Mouse (Mus musculus) heart, embryonic 15.5 days (tissue): ENCODE results near the gene Acin1. TPM values are rescaled to one million over a fixed set of nuclear protein-coding genes. Genes with fewer than 3 reads are reported as not detected.

Source experiments
- ATAC-seq: fragments of 200-750 bp; cut with Nextera tagmentation; replicated peaks from 2 replicates; pipeline ENCODE4 v1.8.0; 2017; ENCODE audit warnings: low read depth, moderate TSS enrichment; ENCODE audit not compliant: insufficient number of reproducible peaks, insufficient read depth, low FRiP score
- H3K27ac ChIP-seq: fragments of 300-500 bp; sonication (generic); 2 replicates; pipeline ENCODE4 v1.5.1; 2015; ENCODE audit warnings: mild to moderate bottlenecking, inconsistent platforms
- H3K27me3 ChIP-seq: fragments of 300-500 bp; sonication (generic); 2 replicates; pipeline ENCODE4 v1.6.1; 2015; ENCODE audit warnings: inconsistent platforms
- H3K36me3 ChIP-seq: fragments of 300-500 bp; sonication (generic); 2 replicates; pipeline ENCODE4 v1.6.1; 2015; ENCODE audit warnings: mild to moderate bottlenecking, inconsistent platforms
- H3K4me1 ChIP-seq: fragments of 300-500 bp; sonication (generic); replicated peaks from 2 replicates; pipeline ENCODE4 v1.6.1; 2015; ENCODE audit warnings: inconsistent platforms
- H3K4me2 ChIP-seq: fragments of 300-500 bp; sonication (generic); 2 replicates; pipeline ENCODE4 v1.6.1; 2015; ENCODE audit warnings: inconsistent platforms, mild to moderate bottlenecking, moderate library complexity
- H3K4me3 ChIP-seq: fragments of 300-500 bp; sonication (generic); 2 replicates; pipeline ENCODE4 v1.5.1; 2015; ENCODE audit warnings: mild to moderate bottlenecking, inconsistent platforms
- H3K9ac ChIP-seq: fragments of 300-500 bp; sonication (generic); 2 replicates; pipeline ENCODE4 v1.6.1; 2015; ENCODE audit warnings: mild to moderate bottlenecking, inconsistent platforms
- H3K9me3 ChIP-seq: fragments of 300-500 bp; sonication (generic); replicated peaks from 2 replicates; pipeline ENCODE4 v1.6.1; 2016; ENCODE audit warnings: inconsistent platforms
- WGBS: fragments of 180-500 bp; shearing (Covaris S2); methylation state at CpG from one replicate; pipeline ENCODE4 v1.1.7; 2015; ENCODE audit warnings: mixed read lengths; 5-methylcytosine and 5-hydroxymethylcytosine counted together
- polyA plus RNA-seq: library from polyadenylated mRNA; unstranded; fragments of >200 nt; fragmentation: Nextera tagmentation; extraction: Ambion mirVana; gene quantifications from 2 replicates; pipeline ENCODE4 v1.2.1, GENCODE M21; 2015

Acin1 gene
- polyA plus RNA-seq, 1 experiment from 2014 or later: 75.5 TPM

GRCm38 (mm10) chr14:54696752-54697151 is 10.0 kb upstream of the Acin1 start:
- Histone ChIP-seq H3K4me2 (no peak overlapping the region), H3K9me3 (no peaks in the 10 kb centered on the region), H3K27ac (no peak overlapping the region), H3K36me3 (0 out of 2 replicates have a peak, but pooled peaks cover 5% of the 10 kb centered on the region), H3K9ac (no peak overlapping the region), H3K4me1 (peaks cover 6% of the 10 kb centered on the region), H3K4me3 (no peak overlapping the region), H3K27me3 (no peaks in the 10 kb centered on the region)
- no peak for ATAC-seq
- WGBS: 84% methylated on average over 4 of the region's 4 CpGs

GRCm38 (mm10) chr14:54695042-54695441 is 8.3 kb upstream of the Acin1 start:
- Histone ChIP-seq H3K4me3 (no peak overlapping the region), H3K36me3 (peaks cover 15% of the 10 kb centered on the region), H3K27ac (no peak overlapping the region), H3K4me2 (no peak overlapping the region), H3K9ac (no peak overlapping the region), H3K27me3 (no peaks in the 10 kb centered on the region), H3K9me3 (no peaks in the 10 kb centered on the region), H3K4me1 (no peaks in the 10 kb centered on the region)
- WGBS: 52% methylated on average over 6 of the region's 6 CpGs
- no peak for ATAC-seq

- H3K9me3 ChIP-seq: no peaks in the 10 kb centered on the region
- peaks cover 28% of the 10 kb centered on the region for H3K4me1 ChIP-seq
- ATAC-seq: no peak
- H3K27me3 ChIP-seq: no peaks in the 10 kb centered on the region
- peak overlapping the region; percentile 78 for H3K4me3 ChIP-seq
- peaks cover 30% of the 10 kb centered on the region for H3K36me3 ChIP-seq
- peak overlapping the region; percentile 97 for H3K27ac ChIP-seq
- H3K9ac ChIP-seq: peak overlapping the region; percentile 76
- 4% methylated on average over 8 of the region's 8 CpGs for WGBS
- H3K4me2 ChIP-seq: peak overlapping the region; percentile 63
Measured at GRCm38 (mm10) chr14:54687251-54687650, 520 bp upstream of the Acin1 start.

DNA sequence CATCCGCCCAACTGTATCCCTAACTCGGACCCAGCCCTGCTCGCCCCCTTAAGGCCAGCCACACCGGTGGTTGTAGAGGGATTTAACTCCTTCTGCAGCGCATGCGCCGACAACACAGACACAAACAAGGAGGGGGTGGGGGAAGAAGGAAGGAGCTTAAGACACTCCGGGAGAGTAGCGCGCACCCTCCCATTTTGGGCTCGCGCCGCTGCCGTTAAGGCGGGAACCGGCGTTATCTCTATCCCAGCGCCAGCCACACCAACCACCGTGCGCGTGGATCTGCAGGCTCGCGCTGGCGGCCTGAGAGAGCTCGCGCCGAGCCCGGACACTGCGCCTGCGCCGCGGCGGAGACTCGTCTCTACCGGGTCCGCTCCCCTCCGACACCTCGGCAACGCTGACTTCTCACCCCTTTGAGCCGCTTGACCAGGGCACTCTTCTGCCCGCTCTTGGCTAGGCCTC is 639 bp downstream of the Acin1 start, which contains the start of gene 1700123O20Rik:
Gene 1700123O20Rik, plus strand, starts transcription at position 154 of the 459 bp plus-strand sequence.
- peak within 1 kb of the TSS; percentile 94 for H3K9ac ChIP-seq
- WGBS: under 1% methylated on average over 41 of the region's 41 CpGs
- H3K4me1 ChIP-seq: peaks cover 28% of the 10 kb centered on the region
- peak within 1 kb of the TSS; percentile 78 for H3K4me3 ChIP-seq
- peak within 1 kb of the TSS; percentile 66 for H3K4me2 ChIP-seq
- H3K27ac ChIP-seq: peak within 1 kb of the TSS; percentile 97
- H3K36me3 ChIP-seq: peaks cover 30% of the 10 kb centered on the region
- ATAC-seq: peak; percentile 82
- no peaks in the 10 kb centered on the region for H3K9me3 ChIP-seq
- H3K27me3 ChIP-seq: no peaks in the 10 kb centered on the region

- ATAC-seq: no peak
- Histone ChIP-seq H3K4me1 (peaks cover 28% of the 10 kb centered on the region), H3K27me3 (no peaks in the 10 kb centered on the region), H3K4me2 (peak overlapping the region; percentile 66), H3K9ac (peak overlapping the region; percentile 94), H3K4me3 (peak overlapping the region; percentile 78), H3K27ac (peak overlapping the region; percentile 97), H3K36me3 (peaks cover 24% of the 10 kb centered on the region), H3K9me3 (no peaks in the 10 kb centered on the region)
- WGBS: 4% methylated on average over 8 of the region's 8 CpGs
Measured at GRCm38 (mm10) chr14:54685471-54685870, 1.3 kb downstream of the Acin1 start.

- WGBS: 83% methylated on average over 3 of the region's 3 CpGs
- no peak for ATAC-seq
- Histone ChIP-seq H3K36me3 (peaks cover 30% of the 10 kb centered on the region), H3K4me1 (peaks cover 17% of the 10 kb centered on the region), H3K9me3 (no peaks in the 10 kb centered on the region), H3K9ac (no peak overlapping the region), H3K27me3 (no peaks in the 10 kb centered on the region), H3K4me2 (no peak overlapping the region), H3K4me3 (no peak overlapping the region), H3K27ac (no peak overlapping the region)
Measured at GRCm38 (mm10) chr14:54682396-54682795, 4.3 kb downstream of the Acin1 start.

DNA sequence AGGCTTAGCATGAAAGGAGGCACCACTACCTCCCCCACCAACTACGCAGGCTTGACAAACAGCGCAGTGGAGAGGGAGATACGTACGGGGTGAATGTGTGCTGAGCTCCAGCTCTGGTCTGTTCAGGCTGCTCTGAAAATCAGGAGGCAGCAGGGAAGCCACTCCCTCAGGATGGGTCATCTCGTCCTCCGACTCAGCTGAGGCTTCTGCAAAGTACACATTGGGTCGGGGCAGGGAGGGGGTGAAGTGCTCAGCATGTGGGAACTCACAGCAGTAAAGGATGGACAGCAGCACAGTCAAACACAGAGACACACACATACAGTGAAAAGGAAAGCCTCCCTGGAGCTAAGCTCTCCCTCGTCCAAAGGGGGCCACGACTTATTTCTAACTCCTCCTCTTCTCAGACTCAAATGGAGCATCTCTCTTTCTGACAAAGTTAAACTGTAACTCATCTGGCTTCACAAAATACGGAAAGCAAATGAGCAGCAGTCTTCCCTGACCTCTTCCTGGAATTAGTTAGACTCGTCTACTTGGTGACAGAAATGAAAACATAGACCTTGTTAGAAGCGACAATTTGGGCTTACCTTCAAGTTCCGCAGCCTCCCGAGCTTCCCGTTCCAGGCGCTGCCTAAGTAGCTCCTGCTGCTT is 8.0 kb downstream of the Acin1 start:
- Histone ChIP-seq H3K4me3 (no peak overlapping the region), H3K9me3 (no peaks in the 10 kb centered on the region), H3K4me2 (no peak overlapping the region), H3K9ac (no peak overlapping the region), H3K27ac (no peak overlapping the region), H3K36me3 (peaks cover 51% of the 10 kb centered on the region), H3K27me3 (no peaks in the 10 kb centered on the region), H3K4me1 (0 out of 2 replicates have a peak, but pooled peaks cover 10% of the 10 kb centered on the region)
- 86% methylated on average over 16 of the region's 16 CpGs for WGBS
- ATAC-seq: no peak

GRCm38 (mm10) chr14:54676290-54676689 is 10.4 kb downstream of the Acin1 start:
- Histone ChIP-seq H3K4me1 (0 out of 2 replicates have a peak, but pooled peaks cover 3% of the 10 kb centered on the region), H3K9ac (0 out of 2 replicates have a peak overlapping the region, but pooled peaks have one; percentile 14), H3K9me3 (no peaks in the 10 kb centered on the region), H3K4me3 (no peak overlapping the region), H3K27me3 (no peaks in the 10 kb centered on the region), H3K4me2 (no peak overlapping the region), H3K27ac (no peak overlapping the region), H3K36me3 (peaks cover 59% of the 10 kb centered on the region)
- ATAC-seq: no peak
- 84% methylated on average over 5 of the region's 5 CpGs for WGBS

DNA sequence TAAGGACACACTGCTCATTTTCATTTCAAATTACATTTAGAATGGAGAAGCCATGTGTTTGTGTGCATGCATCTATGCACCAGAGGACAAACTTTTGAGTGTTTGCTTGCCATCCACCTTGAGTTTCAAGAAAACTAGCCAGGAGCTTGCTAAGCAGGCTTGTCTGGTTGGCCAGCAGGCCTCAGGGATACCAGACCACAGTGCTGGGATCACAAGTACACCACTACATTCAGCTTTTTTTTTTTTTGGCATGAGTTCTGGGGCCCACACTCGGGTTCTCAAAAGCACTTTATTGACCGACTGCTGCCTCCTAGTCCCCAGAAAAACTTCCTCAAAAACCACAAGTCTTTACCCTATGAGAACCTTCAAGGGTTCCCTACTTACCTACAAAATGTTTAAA is 12.4 kb downstream of the Acin1 start:
- Histone ChIP-seq H3K27me3 (no peaks in the 10 kb centered on the region), H3K36me3 (peaks cover 60% of the 10 kb centered on the region), H3K4me3 (no peak overlapping the region), H3K9ac (no peak overlapping the region), H3K4me1 (0 out of 2 replicates have a peak, but pooled peaks cover 3% of the 10 kb centered on the region), H3K4me2 (no peak overlapping the region), H3K27ac (no peak overlapping the region), H3K9me3 (no peaks in the 10 kb centered on the region)
- no peak for ATAC-seq
- 72% methylated on average over 2 of the region's 2 CpGs for WGBS

DNA sequence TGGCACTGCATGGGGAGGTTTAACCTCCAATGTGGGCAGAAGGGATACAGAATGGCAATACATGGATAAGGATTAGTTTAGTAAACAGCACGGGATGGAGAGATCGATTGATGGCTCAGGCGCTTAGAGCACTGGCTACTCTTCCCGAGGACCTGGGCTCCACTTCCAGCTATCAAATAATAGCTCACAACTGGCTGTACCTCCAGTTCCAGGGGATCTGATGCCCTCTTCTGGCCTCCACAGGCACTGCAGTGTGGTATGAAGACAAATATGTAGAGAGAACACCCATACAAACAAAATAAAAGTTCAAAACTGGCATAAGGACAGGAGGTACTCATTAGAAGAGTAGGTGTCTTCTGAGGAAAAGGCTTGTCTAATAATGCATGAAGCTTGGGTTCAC is 17.4 kb downstream of the Acin1 start:
- no peaks in the 10 kb centered on the region for H3K4me1 ChIP-seq
- WGBS: 72% methylated on average over 4 of the region's 4 CpGs
- H3K4me2 ChIP-seq: no peak overlapping the region
- peaks cover 70% of the 10 kb centered on the region for H3K36me3 ChIP-seq
- H3K9me3 ChIP-seq: no peaks in the 10 kb centered on the region
- ATAC-seq: no peak
- H3K27me3 ChIP-seq: no peaks in the 10 kb centered on the region
- H3K9ac ChIP-seq: no peak overlapping the region
- H3K27ac ChIP-seq: no peak overlapping the region
- no peak overlapping the region for H3K4me3 ChIP-seq

- ATAC-seq: no peak
- Histone ChIP-seq H3K36me3 (peaks cover 96% of the 10 kb centered on the region), H3K4me1 (no peaks in the 10 kb centered on the region), H3K9ac (no peak overlapping the region), H3K9me3 (no peaks in the 10 kb centered on the region), H3K27ac (no peak overlapping the region), H3K4me2 (no peak overlapping the region), H3K27me3 (no peaks in the 10 kb centered on the region), H3K4me3 (no peak overlapping the region)
- 88% methylated on average over 10 of the region's 10 CpGs for WGBS
Measured at GRCm38 (mm10) chr14:54664477-54665222, 22.1 kb downstream of the Acin1 start.
